Mouse (Mus musculus): Measurements from ENCODE around the gene Pym1. TPM values are rescaled to one million over a fixed set of nuclear protein-coding genes. Genes with fewer than 3 reads are reported as not detected.

Gene Pym1
- total and polyA plus RNA-seq, 3 experiments, result 52.8 to 84.9 (median 75.6) TPM

- dilution Hi-C loops (cut with MboI; ENCODE audit: extremely low pct_ligation_motif_present, extremely low pct_unique_long_range_greater_than_20kb, low sequenced_read_pairs), result no loop called here
- TF ChIP-seq MEF2A (IDR thresholded peaks at IDR 0.05; ENCODE audit: borderline replicate concordance, low read depth, low read length) (no peak), EP300 (IDR thresholded peaks at IDR 0.05; ENCODE audit: low read length) (no peak; the same call in 1 of the 2 replicates), GABPA (IDR thresholded peaks at IDR 0.05; ENCODE audit: insufficient replicate concordance, low read depth, low read length) (no peak), USF2 (conservative IDR thresholded peaks at IDR 0.05; ENCODE audit: low read depth, low read length) (no peak), NELFE (IDR thresholded peaks at IDR 0.05; ENCODE audit: low read depth, low read length) (0 out of 2 replicates have a peak, but pooled peaks have one; percentile 48), ZMIZ1 (IDR thresholded peaks at IDR 0.05; ENCODE audit: low read depth, low read length) (no peak), JUND (conservative IDR thresholded peaks at IDR 0.05; ENCODE audit: low read depth, low read length) (no peak), CTCF (conservative IDR thresholded peaks at IDR 0.05 in 1 of 2, IDR thresholded peaks at IDR 0.05 in 1 of 2; ENCODE audit: low read depth in 2 of 2, low read length in 2 of 2) (no peak), BHLHE40 (IDR thresholded peaks at IDR 0.05; ENCODE audit: low read depth, low read length) (peak; percentile 52; the same call in 1 of the 2 replicates), MYC (IDR thresholded peaks at IDR 0.05; ENCODE audit: low read depth, low read length) (no peak), RAD21 (IDR thresholded peaks at IDR 0.05; ENCODE audit: low read depth, low read length) (no peak), RCOR1 (conservative IDR thresholded peaks at IDR 0.05; ENCODE audit: low read depth, low read length) (no peak), SIN3A (IDR thresholded peaks at IDR 0.05; ENCODE audit: low read length) (no peak; the same call in 1 of the 2 replicates), ZNF384 (IDR thresholded peaks at IDR 0.05; ENCODE audit: low read depth, low read length) (no peak), POLR2A (IDR thresholded peaks at IDR 0.05; ENCODE audit: low read depth, low read length) (peak; percentile 62), PAX5 (IDR thresholded peaks at IDR 0.05; ENCODE audit: low read length) (no peak), MAFK (IDR thresholded peaks at IDR 0.05; ENCODE audit: insufficient replicate concordance, low read length) (no peak), MAZ (IDR thresholded peaks at IDR 0.05; ENCODE audit: low read depth, low read length) (peak; percentile 67; the same call in 1 of the 2 replicates), HCFC1 (IDR thresholded peaks at IDR 0.05; ENCODE audit: low read depth, low read length) (no peak; the same call in 1 of the 2 replicates), CHD1 (IDR thresholded peaks at IDR 0.05; ENCODE audit: low read depth, low read length) (peak; percentile 97), ZKSCAN1 (IDR thresholded peaks at IDR 0.05; ENCODE audit: borderline replicate concordance, low read depth, low read length) (no peak), IRF4 (IDR thresholded peaks at IDR 0.05; ENCODE audit: low read depth, low read length) (peak; percentile 33; the same call in 1 of the 2 replicates), ZC3H11A (IDR thresholded peaks at IDR 0.05; ENCODE audit: low read depth, low read length) (no peak), NRF1 (IDR thresholded peaks at IDR 0.05; ENCODE audit: low read depth, low read length) (no peak), KAT2A (IDR thresholded peaks at IDR 0.05; ENCODE audit: insufficient replicate concordance, low read length) (no peak), USF1 (IDR thresholded peaks at IDR 0.05; ENCODE audit: low read depth, low read length) (no peak), MXI1 (IDR thresholded peaks at IDR 0.05; ENCODE audit: low read depth, low read length) (no peak), SMC3 (IDR thresholded peaks at IDR 0.05; ENCODE audit: low read depth, low read length) (no peak), E2F4 (IDR thresholded peaks at IDR 0.05; ENCODE audit: insufficient replicate concordance, low read depth, low read length) (no peak), CHD2 (IDR thresholded peaks at IDR 0.05; ENCODE audit: low read length) (peak; percentile 64), POLR2AphosphoS2 (IDR thresholded peaks at IDR 0.05; ENCODE audit: low read depth, low read length) (no peak), JUN (IDR thresholded peaks at IDR 0.05; ENCODE audit: insufficient read depth, low read depth, low read length) (no peak), TBP (conservative IDR thresholded peaks at IDR 0.05; ENCODE audit: low read depth, low read length) (peak; percentile 58; the same call in 1 of the 2 replicates), UBTF (IDR thresholded peaks at IDR 0.05; ENCODE audit: low read depth, low read length) (no peak; the same call in 1 of the 2 replicates), ELF1 (IDR thresholded peaks at IDR 0.05; ENCODE audit: low read depth, low read length) (peak; percentile 25; the same call in 1 of the 2 replicates), MAX (IDR thresholded peaks at IDR 0.05; ENCODE audit: low read length) (peak; percentile 41; the same call in 1 of the 2 replicates), TCF12 (IDR thresholded peaks at IDR 0.05; ENCODE audit: low read depth, low read length) (no peak), ETS1 (conservative IDR thresholded peaks at IDR 0.05; ENCODE audit: low read depth, low read length) (no peak; the same call in 1 of the 2 replicates)
- Histone ChIP-seq H3K27ac (ENCODE audit: insufficient read depth, low read depth) (peak within 1 kb of the TSS; percentile 87), H3K4me2 (ENCODE audit: insufficient read depth, low read depth, poor library complexity, severe bottlenecking) (peak within 1 kb of the TSS; percentile 63), H3K4me1 (ENCODE audit: control insufficient read depth in 1 of 2, insufficient read depth in 2 of 2) (peaks cover 13 to 28% of the 10 kb centered on the region in 2 experiments), H3K79me2 (replicated peaks; ENCODE audit: control insufficient read depth, extremely low read depth, insufficient read depth, poor library complexity, severe bottlenecking) (peaks cover 33% of the 10 kb centered on the region), H3K9me3 (replicated peaks; ENCODE audit: low read length) (no peaks in the 10 kb centered on the region), H3K4me3 (replicated peaks in 1 of 3; ENCODE audit: low read depth in 2 of 3, low read length in 2 of 3, poor library complexity in 1 of 3) (peak within 1 kb of the TSS; percentile 72 to 94 (median 86)), H3K9ac (ENCODE audit: insufficient read depth, low read depth) (peak within 1 kb of the TSS; percentile 55), H3K36me3 (replicated peaks in 1 of 2; ENCODE audit: control insufficient read depth in 1 of 2, insufficient read depth in 1 of 2, low read length in 1 of 2) (peaks cover 10 to 34% of the 10 kb centered on the region in 2 experiments), H3K27me3 (replicated peaks) (no peaks in the 10 kb centered on the region)
- peak; percentile 74 for DNase-seq (ENCODE audit: extremely low read depth)
- in situ Hi-C loops (cut with MboI; ENCODE audit: low pct_ligation_motif_present, low pct_unique_long_range_greater_than_20kb, low sequenced_read_pairs), result no loop called here
These were observed 56.8 kb downstream of the Pym1 start, which contains the start of gene Tmem198b for GRCm38 (mm10) chr10:128804271-128805091. Gene Tmem198b (minus strand): TSS chr10:128804370.
